Mouse (Mus musculus): ENCODE measurements around the gene Dscaml1. TPM values are rescaled to one million over a fixed set of nuclear protein-coding genes. Genes with fewer than 3 reads are reported as not detected.

The Dscaml1 gene
- 23.3 and 26.7 TPM in 2 replicates for polyA plus RNA-seq (2012; rRNA removed)

GRCm38 (mm10) chr9:45426456-45426855, at the start of gene Dscaml1:
Dscaml1 (plus strand) TSS chr9:45426628.

GRCm38 (mm10) chr9:45399434-45399833, 27.0 kb upstream of the Dscaml1 start, which contains the start of gene Fxyd2:
Fxyd2 (plus strand) TSS chr9:45399669.

Other genes starting within 250 kb of the Dscaml1 start
- gene BC049352, start 244.6 kb upstream of the Dscaml1 start, polyA plus RNA-seq (2012; rRNA removed) = 0.06 and 0.11 TPM in 2 replicates
- gene Tmprss4, start 222.5 kb upstream of the Dscaml1 start, polyA plus RNA-seq (2012; rRNA removed) = 0.18 TPM in 1 of 2 replicates, not detected in the other
- 0.90 and 1.1 TPM in 2 replicates for gene Il10ra, start 157.5 kb upstream of the Dscaml1 start, polyA plus RNA-seq (2012; rRNA removed)
- 0.02 and 0.14 TPM in 2 replicates for gene Tmprss13, start 107.5 kb upstream of the Dscaml1 start, polyA plus RNA-seq (2012; rRNA removed)
- 274 and 279 TPM in 2 replicates for gene Fxyd6, start 56.4 kb upstream of the Dscaml1 start, polyA plus RNA-seq (2012; rRNA removed)
- gene Fxyd2, start 27.0 kb upstream of the Dscaml1 start, polyA plus RNA-seq (2012; rRNA removed) = 9.3 and 9.8 TPM in 2 replicates